Comparison of ENCODE assay signal across 8 mouse cellular contexts in genomic region chr7:25237249-25238014, GRCm38 (mm10). TPM values are rescaled to one million over a fixed set of nuclear protein-coding genes. Genes with fewer than 3 reads are reported as not detected.
DNase-seq lines count a peak whose midpoint lies in the region; ATAC-seq and TF ChIP-seq lines count a peak whose summit lies in the region.

Gene Gsk3a (minus strand): TSS chr7:25237851.

- H3K4me3 ChIP-seq in forebrain, embryonic 10.5 days = peak within 1 kb of the TSS; percentile 96
- H3K4me3 ChIP-seq in heart, embryonic 15.5 days = peak within 1 kb of the TSS; percentile 82
- peak within 1 kb of the TSS; percentile 88 for H3K4me3 ChIP-seq in liver, embryonic 15.5 days (replicated peaks)
- peak within 1 kb of the TSS; percentile 90 for H3K4me3 ChIP-seq in neural tube, embryonic 14.5 days (ENCODE audit: low read depth, low read length)

- no peak for TF ChIP-seq CTCF in brain, embryonic 14.5 days (IDR thresholded peaks at IDR 0.05; ENCODE audit: borderline replicate concordance, extremely low read depth, insufficient read depth, insufficient read length)

- TF ChIP-seq POLR2A in brain, embryonic 14.5 days (IDR thresholded peaks at IDR 0.05; ENCODE audit: borderline replicate concordance, extremely low read depth, insufficient read depth, insufficient read length, poor library complexity, severe bottlenecking) = peak; percentile 84

- ATAC-seq in heart, embryonic 15.5 days (replicated peaks; ENCODE audit: insufficient number of reproducible peaks, insufficient read depth, low FRiP score, low read depth) = peak; percentile 85
- peak; percentile 82 for ATAC-seq in liver, embryonic 15.5 days (ENCODE audit: insufficient read depth)
- peak; percentile 85 for ATAC-seq in neural tube, embryonic 14.5 days (ENCODE audit: low read depth)

- H3K4me2 ChIP-seq in heart, embryonic 15.5 days = peak within 1 kb of the TSS; percentile 79
- H3K4me2 ChIP-seq in liver, embryonic 15.5 days = peak within 1 kb of the TSS; percentile 85
- peak within 1 kb of the TSS; percentile 67 for H3K4me2 ChIP-seq in neural tube, embryonic 14.5 days (ENCODE audit: low read depth, low read length)

- under 1% methylated on average over 76 of the region's 76 CpGs for WGBS in forebrain, embryonic 10.5 days
- WGBS in heart, embryonic 15.5 days = under 1% methylated on average over 73 of the region's 76 CpGs
- WGBS in liver, embryonic 15.5 days (ENCODE audit: insufficient replicate concordance) = 0% methylated on average over 76 of the region's 76 CpGs
- WGBS in neural tube, embryonic 14.5 days = under 1% methylated on average over 58 of the region's 76 CpGs

- H3K9me3 ChIP-seq in forebrain, embryonic 10.5 days = no peaks in the 10 kb centered on the region
- no peaks in the 10 kb centered on the region for H3K9me3 ChIP-seq in heart, embryonic 15.5 days (replicated peaks)
- H3K9me3 ChIP-seq in liver, embryonic 15.5 days (replicated peaks) = no peaks in the 10 kb centered on the region
- no peaks in the 10 kb centered on the region for H3K9me3 ChIP-seq in neural tube, embryonic 14.5 days (ENCODE audit: control insufficient read depth, low read length)

- H3K9ac ChIP-seq in heart, embryonic 15.5 days = peak within 1 kb of the TSS; percentile 97
- H3K9ac ChIP-seq in liver, embryonic 15.5 days = peak within 1 kb of the TSS; percentile 98
- peak within 1 kb of the TSS; percentile 95 for H3K9ac ChIP-seq in neural tube, embryonic 14.5 days (replicated peaks; ENCODE audit: low read depth, low read length)

- H3K27me3 ChIP-seq in forebrain, embryonic 10.5 days (ENCODE audit: poor library complexity, severe bottlenecking) = no peaks in the 10 kb centered on the region
- H3K27me3 ChIP-seq in heart, embryonic 15.5 days = no peaks in the 10 kb centered on the region
- no peaks in the 10 kb centered on the region for H3K27me3 ChIP-seq in liver, embryonic 15.5 days
- no peaks in the 10 kb centered on the region for H3K27me3 ChIP-seq in neural tube, embryonic 14.5 days (ENCODE audit: control insufficient read depth, insufficient read depth, low read length)

- H3K36me3 ChIP-seq in forebrain, embryonic 10.5 days (replicated peaks) = peaks cover 53% of the 10 kb centered on the region
- H3K36me3 ChIP-seq in heart, embryonic 15.5 days = peaks cover 20% of the 10 kb centered on the region
- H3K36me3 ChIP-seq in liver, embryonic 15.5 days (replicated peaks) = peaks cover 38% of the 10 kb centered on the region
- peaks cover 14% of the 10 kb centered on the region; the same call in 1 of the 2 replicates for H3K36me3 ChIP-seq in neural tube, embryonic 14.5 days (ENCODE audit: control insufficient read depth, insufficient read depth, low read length)

- peak within 1 kb of the TSS; percentile 96 for H3K27ac ChIP-seq in forebrain, embryonic 10.5 days
- peak within 1 kb of the TSS; percentile 91 for H3K27ac ChIP-seq in heart, embryonic 15.5 days
- H3K27ac ChIP-seq in liver, embryonic 15.5 days (replicated peaks) = peak within 1 kb of the TSS; percentile 91
- H3K27ac ChIP-seq in neural tube, embryonic 14.5 days (ENCODE audit: low read depth, low read length) = peak within 1 kb of the TSS; percentile 75

- peak; percentile 97 for DNase-seq in CD4-positive, CD25-positive, alpha-beta regulatory T cell, adult 2 months (ENCODE audit: low read depth, low spot score)
- peak; percentile 99 for DNase-seq in brain, embryonic 14.5 days (ENCODE audit: low read depth)
- peak; percentile 97 for DNase-seq in forebrain, embryonic 10.5 days (ENCODE audit: extremely low spot score, low spot score)
- DNase-seq in kidney, postnatal 36 days = peak; percentile 99 to 100
- peak; percentile 96 to 98 for DNase-seq in thymus, adult 18-20 months

- H3K4me1 ChIP-seq in forebrain, embryonic 10.5 days = peaks cover 47% of the 10 kb centered on the region
- H3K4me1 ChIP-seq in heart, embryonic 15.5 days (replicated peaks) = peaks cover 39% of the 10 kb centered on the region
- H3K4me1 ChIP-seq in liver, embryonic 15.5 days (replicated peaks) = peaks cover 40% of the 10 kb centered on the region
- peaks cover 15% of the 10 kb centered on the region for H3K4me1 ChIP-seq in neural tube, embryonic 14.5 days (ENCODE audit: control insufficient read depth, insufficient read depth, low read length)

RNA-seq across cellular contexts. Expression of gene Gsk3a, which starts in this region (rescaled TPM):
- polyA plus RNA-seq in brain, embryonic 14.5 days (2012; rRNA removed) = 224 and 265 TPM in 2 replicates
- polyA plus RNA-seq in forebrain, embryonic 10.5 days (2016; fragmentation: Nextera tagmentation; extraction: Ambion mirVana) = 10.7 and 10.8 TPM in 2 replicates
- 6.6 and 9.8 TPM in 2 replicates for polyA plus RNA-seq in heart, embryonic 15.5 days (2015; fragmentation: Nextera tagmentation; extraction: Ambion mirVana)
- polyA plus RNA-seq in liver, embryonic 15.5 days (2015; fragmentation: Nextera tagmentation; extraction: Ambion mirVana) = 6.4 and 7.4 TPM in 2 replicates
- 21.5 and 25.1 TPM in 2 replicates for polyA plus RNA-seq in neural tube, embryonic 14.5 days (2014; fragmentation: Nextera tagmentation; extraction: Ambion mirVana)

Comparison
In these comparisons a context has a peak if more than half of its experiments do, and no peak if none do; other contexts are left out.
1. Peak in every context shown above with its lines: DNase-seq, ATAC-seq, H3K4me3 ChIP-seq and H3K27ac ChIP-seq.